Mouse (Mus musculus): ENCODE measurements around the gene Igsf11. TPM values are rescaled to one million over a fixed set of nuclear protein-coding genes. Genes with fewer than 3 reads are reported as not detected.

Gene Igsf11
- polyA plus RNA-seq, 1 experiment: not detected

DNA sequence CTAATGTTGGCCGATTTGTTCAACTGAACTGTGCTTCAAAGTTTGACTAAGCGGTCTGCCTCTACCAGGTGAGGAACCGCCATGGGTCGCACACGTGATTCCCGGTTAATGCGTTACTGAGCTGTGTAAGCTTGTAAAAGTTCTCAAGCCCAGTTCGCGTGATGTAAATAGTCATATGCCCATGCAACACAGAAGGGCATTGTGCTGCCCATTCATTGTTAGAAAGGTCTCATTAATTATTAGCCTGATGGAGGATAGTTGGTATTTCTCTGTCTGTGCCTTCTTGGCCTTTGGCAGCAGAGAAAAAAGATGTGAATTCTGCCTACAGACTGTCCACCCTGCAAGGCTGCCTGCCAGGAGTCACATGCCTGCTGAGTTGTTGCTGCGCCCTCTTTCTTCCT is 53.1 kb downstream of the Igsf11 start:
- 59% methylated on average over 10 of the region's 10 CpGs for WGBS
- TF ChIP-seq CTCF (IDR thresholded peaks at IDR 0.05; ENCODE audit: insufficient read depth, low read depth, low read length) (no peak), POLR2A (IDR thresholded peaks at IDR 0.05; ENCODE audit: insufficient read depth, low read depth, low read length) (no peak)
- Histone ChIP-seq H3K27ac (ENCODE audit: insufficient read depth, low read depth, low read length) (peak overlapping the region; percentile 79), H3K4me1 (ENCODE audit: control insufficient read depth, insufficient read depth, low read length) (peaks cover 28% of the 10 kb centered on the region), H3K4me3 (ENCODE audit: insufficient read depth, low read depth, low read length) (no peak overlapping the region)

DNA sequence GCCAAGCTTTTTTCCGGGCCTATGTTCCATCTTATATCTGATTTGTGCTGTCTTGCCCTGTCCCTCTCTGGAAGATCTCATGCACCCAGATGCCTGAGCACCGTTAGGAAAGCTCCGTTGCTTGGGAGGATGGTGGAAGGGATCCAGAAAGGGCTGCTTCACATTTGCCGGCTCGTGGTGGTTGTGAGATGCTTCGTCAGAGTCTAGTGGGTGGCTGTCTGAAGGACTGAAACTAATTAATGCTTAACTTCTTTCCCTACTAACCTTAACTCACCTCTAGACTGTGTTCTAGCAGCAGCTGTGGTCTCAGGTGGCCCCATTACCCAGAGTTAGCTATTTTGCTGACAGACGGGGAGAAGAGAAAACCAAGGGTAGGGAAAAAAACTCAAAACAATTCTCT is 54.0 kb downstream of the Igsf11 start:
- Histone ChIP-seq H3K4me1 (ENCODE audit: control insufficient read depth, insufficient read depth, low read length) (peaks cover 32% of the 10 kb centered on the region), H3K4me3 (ENCODE audit: insufficient read depth, low read depth, low read length) (no peak overlapping the region), H3K27ac (ENCODE audit: insufficient read depth, low read depth, low read length) (peak overlapping the region; percentile 92)
- 9% methylated on average over 7 of the region's 7 CpGs for WGBS
- TF ChIP-seq POLR2A (IDR thresholded peaks at IDR 0.05; ENCODE audit: insufficient read depth, low read depth, low read length) (no peak), CTCF (IDR thresholded peaks at IDR 0.05; ENCODE audit: insufficient read depth, low read depth, low read length) (no peak)

DNA sequence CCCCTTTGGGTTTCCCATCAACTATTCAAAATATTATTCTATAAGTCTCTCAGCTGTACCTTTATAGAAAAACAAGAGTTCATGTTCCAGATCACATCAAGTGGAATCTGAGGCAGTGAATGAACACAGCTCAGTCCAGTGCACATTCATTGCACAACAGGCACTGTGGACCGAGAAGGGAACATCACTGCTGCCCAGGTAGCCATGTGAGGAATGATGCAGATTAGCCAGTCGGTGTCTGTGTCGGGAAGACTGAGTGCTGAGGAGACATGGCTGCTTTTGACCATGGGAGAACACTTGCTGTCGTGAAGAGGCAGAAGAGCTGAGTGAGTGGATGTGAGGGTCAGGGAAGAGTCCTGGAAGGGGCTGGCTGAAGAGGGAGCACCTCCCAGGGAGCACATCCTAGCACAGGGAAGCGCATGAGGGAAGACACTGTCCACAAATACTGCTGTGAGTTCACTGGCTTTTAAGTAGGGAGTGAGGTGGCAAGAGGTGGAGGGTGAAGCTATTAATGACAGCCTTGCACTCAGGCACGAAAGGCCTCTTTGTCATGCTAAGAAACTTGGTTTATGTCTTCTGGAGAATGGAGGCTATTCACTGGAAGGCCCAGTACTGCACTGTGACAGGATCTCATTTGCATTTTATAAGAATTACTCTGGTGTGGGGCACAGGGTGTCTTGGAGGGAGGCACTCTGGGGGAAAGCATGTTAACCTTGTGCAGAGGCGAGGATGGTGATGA is 54.8 kb downstream of the Igsf11 start:
- peak overlapping the region; percentile 92 for H3K27ac ChIP-seq (ENCODE audit: insufficient read depth, low read depth, low read length)
- no peak overlapping the region for H3K4me3 ChIP-seq (ENCODE audit: insufficient read depth, low read depth, low read length)
- no peak for TF ChIP-seq POLR2A (IDR thresholded peaks at IDR 0.05; ENCODE audit: insufficient read depth, low read depth, low read length)
- TF ChIP-seq CTCF (IDR thresholded peaks at IDR 0.05; ENCODE audit: insufficient read depth, low read depth, low read length): no peak
- 60% methylated on average over 7 of the region's 7 CpGs for WGBS
- peaks cover 32% of the 10 kb centered on the region for H3K4me1 ChIP-seq (ENCODE audit: control insufficient read depth, insufficient read depth, low read length)

DNA sequence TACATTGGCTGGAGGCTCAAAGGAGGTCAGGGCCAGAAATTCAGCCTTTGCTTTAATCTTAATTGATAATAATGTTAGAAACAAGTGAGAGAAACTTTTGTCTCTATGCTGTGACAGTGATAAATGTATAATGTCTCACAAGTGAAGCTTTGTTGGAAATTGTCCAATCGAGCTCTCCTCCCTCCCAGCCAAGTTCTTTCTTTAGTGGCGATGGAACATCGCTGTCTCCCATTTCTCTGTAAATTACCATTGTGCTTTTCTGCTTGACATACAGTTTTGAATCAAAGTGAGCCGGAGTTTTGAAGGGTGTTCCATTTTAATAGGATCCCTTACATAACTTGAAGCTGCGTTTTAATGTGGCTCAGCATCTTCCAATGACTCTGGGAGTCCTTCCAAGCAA is 56.0 kb downstream of the Igsf11 start:
- Histone ChIP-seq H3K4me1 (ENCODE audit: control insufficient read depth, insufficient read depth, low read length) (peaks cover 32% of the 10 kb centered on the region), H3K27ac (ENCODE audit: insufficient read depth, low read depth, low read length) (no peak overlapping the region), H3K4me3 (ENCODE audit: insufficient read depth, low read depth, low read length) (no peak overlapping the region)
- TF ChIP-seq CTCF (IDR thresholded peaks at IDR 0.05; ENCODE audit: insufficient read depth, low read depth, low read length): no peak
- TF ChIP-seq POLR2A (IDR thresholded peaks at IDR 0.05; ENCODE audit: insufficient read depth, low read depth, low read length): no peak
- WGBS: 42% methylated on average over 5 of the region's 5 CpGs

DNA sequence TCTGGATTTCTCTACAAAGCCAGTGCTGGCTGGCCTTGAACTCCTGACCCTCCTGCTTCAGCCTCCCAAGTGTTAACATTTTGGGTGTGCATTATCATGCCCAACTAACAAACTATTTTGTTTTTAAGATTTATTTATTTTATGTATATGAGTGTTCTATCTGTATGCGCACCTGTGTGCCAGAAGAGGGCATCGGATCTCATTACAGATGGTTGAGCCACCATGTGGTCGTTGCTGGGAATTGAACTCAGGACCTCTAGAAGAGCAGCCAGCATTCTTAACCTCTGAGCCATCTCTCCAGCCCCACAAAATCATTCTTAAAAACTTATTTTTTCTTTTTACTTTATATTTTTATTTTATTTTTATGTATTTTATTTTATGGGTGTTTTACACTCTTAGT is 60.4 kb downstream of the Igsf11 start:
- TF ChIP-seq POLR2A (IDR thresholded peaks at IDR 0.05; ENCODE audit: insufficient read depth, low read depth, low read length): no peak
- TF ChIP-seq CTCF (IDR thresholded peaks at IDR 0.05; ENCODE audit: insufficient read depth, low read depth, low read length): no peak
- Histone ChIP-seq H3K4me1 (ENCODE audit: control insufficient read depth, insufficient read depth, low read length) (peaks cover 22% of the 10 kb centered on the region), H3K4me3 (ENCODE audit: insufficient read depth, low read depth, low read length) (no peak overlapping the region), H3K27ac (ENCODE audit: insufficient read depth, low read depth, low read length) (no peak overlapping the region)
- WGBS: 93% methylated on average over 3 of the region's 3 CpGs

DNA sequence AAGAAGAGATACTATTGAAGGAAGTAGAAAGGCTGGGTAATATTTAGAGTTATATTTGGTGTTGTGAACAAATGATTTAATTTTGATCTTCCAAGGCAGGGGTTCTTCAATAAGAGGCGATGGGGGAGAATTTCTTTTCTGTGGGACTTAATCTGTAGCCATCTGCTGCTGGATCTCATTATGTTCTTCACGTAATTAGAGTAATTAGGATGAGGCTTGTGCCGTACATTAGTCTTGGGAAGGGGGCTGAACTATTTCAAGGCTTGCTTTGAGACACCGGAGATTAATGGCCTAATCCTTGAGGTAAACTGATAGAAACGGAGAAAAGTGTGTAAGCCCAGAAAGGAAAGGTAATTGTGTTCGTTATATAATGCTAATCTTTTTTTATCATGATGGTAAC is 61.4 kb downstream of the Igsf11 start:
- TF ChIP-seq CTCF (IDR thresholded peaks at IDR 0.05; ENCODE audit: insufficient read depth, low read depth, low read length): no peak
- TF ChIP-seq POLR2A (IDR thresholded peaks at IDR 0.05; ENCODE audit: insufficient read depth, low read depth, low read length): no peak
- no peak overlapping the region for H3K4me3 ChIP-seq (ENCODE audit: insufficient read depth, low read depth, low read length)
- peaks cover 29% of the 10 kb centered on the region for H3K4me1 ChIP-seq (ENCODE audit: control insufficient read depth, insufficient read depth, low read length)
- 21% methylated on average over 6 of the region's 6 CpGs for WGBS
- H3K27ac ChIP-seq (ENCODE audit: insufficient read depth, low read depth, low read length): peak overlapping the region; percentile 79; the same call in 1 of the 2 replicates

DNA sequence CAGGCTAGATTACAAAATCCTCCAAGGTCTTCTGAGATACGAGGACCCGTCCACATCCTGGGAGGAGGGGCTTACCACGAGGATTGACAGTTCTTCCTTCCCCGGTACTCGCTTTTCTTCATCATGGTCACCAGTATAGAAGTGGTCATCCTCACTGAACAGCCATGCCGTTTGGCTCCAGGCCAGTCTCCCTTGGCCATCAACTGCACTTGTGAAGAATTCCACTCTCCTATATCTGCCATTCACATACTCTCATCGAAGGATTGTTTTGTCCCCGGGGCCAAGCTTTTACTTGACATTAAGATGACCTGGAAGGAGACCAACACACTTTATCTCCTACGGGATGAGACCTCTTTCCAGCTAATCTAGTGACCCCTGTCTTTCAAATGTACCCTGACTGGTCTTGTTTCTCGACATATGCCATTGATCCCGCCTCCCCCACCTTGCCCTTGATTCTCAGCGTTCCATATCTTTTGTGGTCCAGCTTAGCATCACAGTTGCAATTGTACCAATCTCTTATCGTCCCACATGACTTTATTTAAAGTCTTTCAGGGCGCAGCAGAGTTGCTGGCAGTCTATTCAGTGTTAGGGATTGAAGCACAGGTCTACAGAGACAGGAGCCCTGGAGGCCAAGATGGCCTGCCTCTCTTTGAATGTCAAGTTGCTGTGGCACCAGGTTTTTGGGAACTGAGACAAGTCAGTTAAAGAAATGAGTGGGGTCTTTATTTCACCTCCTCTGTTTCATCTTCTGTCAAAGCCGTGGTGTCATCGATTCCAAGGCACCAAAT is 62.2 kb downstream of the Igsf11 start:
- no peak overlapping the region for H3K4me3 ChIP-seq (ENCODE audit: insufficient read depth, low read depth, low read length)
- H3K4me1 ChIP-seq (ENCODE audit: control insufficient read depth, insufficient read depth, low read length): peaks cover 29% of the 10 kb centered on the region
- TF ChIP-seq CTCF (IDR thresholded peaks at IDR 0.05; ENCODE audit: insufficient read depth, low read depth, low read length) (no peak), POLR2A (IDR thresholded peaks at IDR 0.05; ENCODE audit: insufficient read depth, low read depth, low read length) (no peak)
- H3K27ac ChIP-seq (ENCODE audit: insufficient read depth, low read depth, low read length): peak overlapping the region; percentile 79
- 52% methylated on average over 16 of the region's 16 CpGs for WGBS

DNA sequence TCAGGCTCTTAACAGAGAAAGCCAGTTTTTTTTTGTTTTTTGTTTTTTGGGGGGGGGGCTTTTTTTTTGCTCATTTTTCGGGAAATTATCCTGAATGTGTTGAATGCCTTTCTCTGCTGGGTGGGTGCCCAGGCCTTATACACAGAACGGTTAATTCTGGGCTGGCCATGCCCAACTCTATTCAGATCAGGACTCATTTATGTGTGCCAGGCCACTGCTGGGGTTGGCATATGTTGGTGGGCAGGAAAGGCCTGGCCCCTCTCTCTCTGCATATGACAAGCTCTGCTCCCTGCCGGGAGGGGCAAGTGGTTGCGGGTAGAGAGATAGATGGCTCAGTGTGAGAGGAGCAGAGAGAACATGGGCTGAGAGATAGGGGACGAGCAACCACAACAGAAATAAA is 62.8 kb downstream of the Igsf11 start:
- H3K27ac ChIP-seq (ENCODE audit: insufficient read depth, low read depth, low read length): peak overlapping the region; percentile 79
- peaks cover 31% of the 10 kb centered on the region for H3K4me1 ChIP-seq (ENCODE audit: control insufficient read depth, insufficient read depth, low read length)
- no peak overlapping the region for H3K4me3 ChIP-seq (ENCODE audit: insufficient read depth, low read depth, low read length)
- WGBS: 21% methylated on average over 5 of the region's 5 CpGs
- TF ChIP-seq CTCF (IDR thresholded peaks at IDR 0.05; ENCODE audit: insufficient read depth, low read depth, low read length) (no peak), POLR2A (IDR thresholded peaks at IDR 0.05; ENCODE audit: insufficient read depth, low read depth, low read length) (no peak)

DNA sequence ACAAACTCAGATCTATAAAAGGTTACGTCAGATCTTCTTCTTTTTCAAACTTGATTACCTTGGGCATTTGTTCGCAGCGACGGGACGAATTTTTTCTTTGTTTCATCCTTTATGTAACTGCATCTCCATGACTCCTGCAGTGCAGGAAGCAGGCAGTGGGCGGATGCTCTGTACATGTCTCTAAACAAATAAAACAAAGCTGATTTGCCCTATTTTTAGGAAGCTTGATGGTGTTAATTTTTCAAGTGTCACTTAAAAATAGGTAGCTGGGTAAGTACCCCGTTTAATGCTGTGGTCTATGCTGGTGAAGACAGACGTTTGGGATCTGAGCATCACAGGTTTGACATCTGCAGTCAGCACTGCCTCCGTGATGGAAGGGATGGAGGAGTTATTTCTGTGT is 66.3 kb downstream of the Igsf11 start:
- 21% methylated on average over 9 of the region's 9 CpGs for WGBS
- Histone ChIP-seq H3K4me1 (ENCODE audit: control insufficient read depth, insufficient read depth, low read length) (peaks cover 43% of the 10 kb centered on the region), H3K4me3 (ENCODE audit: insufficient read depth, low read depth, low read length) (no peak overlapping the region), H3K27ac (ENCODE audit: insufficient read depth, low read depth, low read length) (peak overlapping the region; percentile 95)
- TF ChIP-seq POLR2A (IDR thresholded peaks at IDR 0.05; ENCODE audit: insufficient read depth, low read depth, low read length): no peak
- no peak for TF ChIP-seq CTCF (IDR thresholded peaks at IDR 0.05; ENCODE audit: insufficient read depth, low read depth, low read length)

Measured in olfactory bulb, adult 2 months (tissue).